Mouse (Mus musculus): ENCODE measurements at regions not wholly inside any gene's neighbourhood (a gene's known extent, or its start where the extent isn't known, plus 50 kb on each side); places are given as distances from the start of the nearest gene placed in this dataset.

- Histone ChIP-seq H3K4me3 (replicated peaks; ENCODE audit: low read length) (no peak overlapping the region), H3K9ac (replicated peaks; ENCODE audit: low read depth, low read length) (no peak overlapping the region), H3K4me2 (ENCODE audit: low read length) (no peak overlapping the region), H3K9me3 (ENCODE audit: control insufficient read depth, low read length) (no peaks in the 10 kb centered on the region), H3K27me3 (replicated peaks; ENCODE audit: control insufficient read depth, insufficient read depth, low read length) (no peaks in the 10 kb centered on the region), H3K36me3 (ENCODE audit: control insufficient read depth, insufficient read depth) (no peaks in the 10 kb centered on the region), H3K4me1 (replicated peaks; ENCODE audit: control insufficient read depth, insufficient read depth, low read length) (peaks cover 7% of the 10 kb centered on the region), H3K27ac (ENCODE audit: low read length) (no peak overlapping the region)
- 82% methylated on average over 5 of the region's 5 CpGs for WGBS
- ATAC-seq: no peak
Measured at GRCm38 (mm10) chr9:35351576-35351975, 69.4 kb upstream of the Cdon start.

DNA sequence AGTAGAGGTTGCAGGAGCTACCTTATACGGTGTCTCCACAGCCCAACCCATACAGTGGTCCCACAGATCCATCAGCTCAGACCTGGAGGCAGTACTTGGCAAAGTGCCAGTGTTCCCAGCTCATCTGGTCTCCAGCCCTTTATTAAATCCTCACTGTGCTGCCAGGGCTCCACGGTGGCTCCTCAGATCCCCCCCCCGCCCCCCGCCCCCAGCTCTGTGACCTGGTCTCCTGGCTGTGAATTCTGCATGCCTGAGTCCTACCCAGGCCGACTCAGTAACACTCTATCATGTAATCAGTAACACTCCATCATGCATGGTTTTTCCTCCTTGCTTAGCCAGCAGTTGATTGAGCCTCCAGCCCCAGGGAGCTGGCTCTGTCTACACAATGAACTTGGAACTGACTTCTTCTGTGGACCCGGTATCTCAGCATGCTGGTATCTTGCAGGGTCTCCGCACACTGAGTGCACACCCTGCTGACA lies 66.2 kb upstream of the Cdon start:
- Histone ChIP-seq H3K36me3 (ENCODE audit: control insufficient read depth, insufficient read depth) (no peaks in the 10 kb centered on the region), H3K9me3 (ENCODE audit: control insufficient read depth, low read length) (no peaks in the 10 kb centered on the region), H3K9ac (replicated peaks; ENCODE audit: low read depth, low read length) (no peak overlapping the region), H3K27me3 (replicated peaks; ENCODE audit: control insufficient read depth, insufficient read depth, low read length) (no peaks in the 10 kb centered on the region), H3K4me2 (ENCODE audit: low read length) (no peak overlapping the region), H3K27ac (ENCODE audit: low read length) (no peak overlapping the region), H3K4me3 (replicated peaks; ENCODE audit: low read length) (no peak overlapping the region), H3K4me1 (replicated peaks; ENCODE audit: control insufficient read depth, insufficient read depth, low read length) (peaks cover 11% of the 10 kb centered on the region)
- 42% methylated on average over 7 of the region's 7 CpGs for WGBS
- ATAC-seq: peak; percentile 72; the same call in 1 of the 2 replicates

DNA sequence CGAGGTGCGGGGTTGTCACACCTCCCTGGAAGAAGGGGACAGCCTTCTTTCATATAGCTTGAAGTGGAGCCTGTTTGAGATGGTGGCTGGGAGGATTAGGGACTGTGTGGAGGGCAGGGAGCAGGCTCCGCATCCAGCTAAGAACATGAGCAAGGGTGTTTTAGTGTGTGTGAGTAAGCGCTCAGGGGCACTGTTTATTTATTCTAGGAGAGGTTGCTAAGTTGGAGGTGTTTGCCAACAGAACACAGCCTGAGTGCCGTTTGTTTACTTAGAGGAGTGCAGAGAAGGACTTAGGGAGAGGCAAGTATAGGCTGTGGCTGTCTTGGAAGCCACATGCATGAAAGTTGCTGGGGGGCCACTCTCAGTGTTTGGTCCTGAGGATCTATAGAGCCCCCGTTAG lies 61.2 kb upstream of the Cdon start:
- Histone ChIP-seq H3K36me3 (ENCODE audit: control insufficient read depth, insufficient read depth) (no peaks in the 10 kb centered on the region), H3K4me3 (replicated peaks; ENCODE audit: low read length) (no peak overlapping the region), H3K9me3 (ENCODE audit: control insufficient read depth, low read length) (no peaks in the 10 kb centered on the region), H3K27me3 (replicated peaks; ENCODE audit: control insufficient read depth, insufficient read depth, low read length) (no peaks in the 10 kb centered on the region), H3K9ac (replicated peaks; ENCODE audit: low read depth, low read length) (no peak overlapping the region), H3K4me1 (replicated peaks; ENCODE audit: control insufficient read depth, insufficient read depth, low read length) (peaks cover 55% of the 10 kb centered on the region), H3K4me2 (ENCODE audit: low read length) (no peak overlapping the region), H3K27ac (ENCODE audit: low read length) (peak overlapping the region; percentile 56)
- ATAC-seq: no peak
- WGBS: 49% methylated on average over 6 of the region's 6 CpGs

DNA sequence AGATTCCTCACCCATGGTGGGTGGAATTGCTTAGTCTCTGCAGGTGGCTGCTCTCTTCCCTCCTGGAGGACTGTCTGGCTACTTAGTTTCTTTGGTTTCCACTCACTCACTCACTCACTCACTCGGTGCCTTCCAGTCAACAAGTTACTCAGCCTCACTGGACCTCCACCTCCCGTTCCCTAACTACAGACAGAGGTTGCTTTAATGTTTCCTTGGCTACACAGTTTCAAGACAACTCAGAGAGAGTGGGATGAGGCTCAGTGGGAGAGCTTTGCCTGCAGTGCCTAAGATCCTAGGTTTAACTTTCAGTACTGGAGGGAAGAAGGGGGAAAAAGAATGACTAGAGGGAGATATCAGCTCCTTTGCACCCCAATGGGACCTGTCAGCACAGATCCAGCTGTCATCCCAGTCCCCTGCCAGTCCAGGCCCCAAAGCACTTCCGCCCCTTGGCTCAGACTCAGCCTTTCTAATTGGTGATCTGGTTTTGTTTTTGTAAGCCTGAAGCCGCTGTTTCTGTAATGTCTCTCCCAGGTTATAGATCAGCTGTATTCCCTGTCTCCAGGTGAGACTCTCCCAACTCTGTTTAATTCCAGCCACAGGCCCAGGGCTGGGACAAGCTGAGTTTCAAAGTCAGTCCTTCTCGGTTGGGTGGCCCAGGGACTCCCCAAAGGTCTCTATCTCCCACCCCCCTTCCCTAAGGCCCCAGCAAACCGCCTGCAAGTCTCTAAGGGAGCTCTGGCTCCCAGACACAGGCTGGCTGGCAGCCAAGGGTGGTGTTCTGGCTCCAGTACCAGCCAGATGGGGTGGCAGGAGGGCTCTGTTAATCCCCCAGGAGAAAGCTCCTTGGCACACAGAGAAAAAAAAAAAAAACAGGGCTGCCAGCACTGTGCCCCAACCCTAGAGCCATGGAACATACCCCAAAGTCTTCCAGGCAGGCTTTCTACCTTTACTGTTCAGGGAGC lies 60.5 kb upstream of the Cdon start:
- H3K36me3 ChIP-seq (ENCODE audit: control insufficient read depth, insufficient read depth): no peaks in the 10 kb centered on the region
- ATAC-seq: peak; percentile 89
- no peaks in the 10 kb centered on the region for H3K9me3 ChIP-seq (ENCODE audit: control insufficient read depth, low read length)
- no peak overlapping the region for H3K4me3 ChIP-seq (replicated peaks; ENCODE audit: low read length)
- H3K27ac ChIP-seq (ENCODE audit: low read length): peak overlapping the region; percentile 75
- WGBS: 13% methylated on average over 6 of the region's 6 CpGs
- H3K9ac ChIP-seq (replicated peaks; ENCODE audit: low read depth, low read length): 0 out of 2 replicates have a peak overlapping the region, but pooled peaks have one; percentile 0
- no peaks in the 10 kb centered on the region for H3K27me3 ChIP-seq (replicated peaks; ENCODE audit: control insufficient read depth, insufficient read depth, low read length)
- peaks cover 51% of the 10 kb centered on the region for H3K4me1 ChIP-seq (replicated peaks; ENCODE audit: control insufficient read depth, insufficient read depth, low read length)
- peak overlapping the region; percentile 4 for H3K4me2 ChIP-seq (ENCODE audit: low read length)

DNA sequence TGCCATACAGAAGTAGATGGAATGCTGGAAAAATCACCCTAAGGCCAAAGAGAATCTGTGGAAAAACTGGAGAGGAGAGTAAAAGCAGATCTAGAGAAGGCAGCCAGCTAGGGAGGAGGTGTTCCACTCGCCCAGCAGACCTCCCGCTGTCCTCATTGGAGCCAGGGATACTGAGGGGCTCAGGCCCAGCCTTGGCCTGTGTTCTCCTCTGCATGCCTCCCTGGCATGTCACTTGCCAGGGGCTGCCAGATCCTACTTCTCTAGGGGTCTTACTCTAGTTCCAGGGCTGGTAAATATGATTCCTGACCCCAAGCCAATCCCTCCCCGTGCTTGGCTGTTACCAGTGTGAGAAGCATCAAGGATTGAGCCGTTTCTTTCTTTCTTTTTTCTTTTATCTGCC lies 59.5 kb upstream of the Cdon start:
- Histone ChIP-seq H3K9me3 (ENCODE audit: control insufficient read depth, low read length) (no peaks in the 10 kb centered on the region), H3K9ac (replicated peaks; ENCODE audit: low read depth, low read length) (no peak overlapping the region), H3K36me3 (ENCODE audit: control insufficient read depth, insufficient read depth) (no peaks in the 10 kb centered on the region), H3K4me1 (replicated peaks; ENCODE audit: control insufficient read depth, insufficient read depth, low read length) (peaks cover 51% of the 10 kb centered on the region), H3K4me3 (replicated peaks; ENCODE audit: low read length) (no peak overlapping the region), H3K4me2 (ENCODE audit: low read length) (no peak overlapping the region), H3K27me3 (replicated peaks; ENCODE audit: control insufficient read depth, insufficient read depth, low read length) (no peaks in the 10 kb centered on the region), H3K27ac (ENCODE audit: low read length) (peak overlapping the region; percentile 75)
- ATAC-seq: peak; percentile 39
- WGBS: 36% methylated on average over 4 of the region's 4 CpGs

GRCm38 (mm10) chr9:35362276-35362675 lies 58.7 kb upstream of the Cdon start:
- 55% methylated on average over 7 of the region's 7 CpGs for WGBS
- no peak overlapping the region for H3K4me2 ChIP-seq (ENCODE audit: low read length)
- no peak overlapping the region for H3K27ac ChIP-seq (ENCODE audit: low read length)
- no peak overlapping the region for H3K9ac ChIP-seq (replicated peaks; ENCODE audit: low read depth, low read length)
- no peaks in the 10 kb centered on the region for H3K27me3 ChIP-seq (replicated peaks; ENCODE audit: control insufficient read depth, insufficient read depth, low read length)
- no peaks in the 10 kb centered on the region for H3K9me3 ChIP-seq (ENCODE audit: control insufficient read depth, low read length)
- ATAC-seq: no peak
- H3K36me3 ChIP-seq (ENCODE audit: control insufficient read depth, insufficient read depth): no peaks in the 10 kb centered on the region
- no peak overlapping the region for H3K4me3 ChIP-seq (replicated peaks; ENCODE audit: low read length)
- H3K4me1 ChIP-seq (replicated peaks; ENCODE audit: control insufficient read depth, insufficient read depth, low read length): peaks cover 51% of the 10 kb centered on the region

DNA sequence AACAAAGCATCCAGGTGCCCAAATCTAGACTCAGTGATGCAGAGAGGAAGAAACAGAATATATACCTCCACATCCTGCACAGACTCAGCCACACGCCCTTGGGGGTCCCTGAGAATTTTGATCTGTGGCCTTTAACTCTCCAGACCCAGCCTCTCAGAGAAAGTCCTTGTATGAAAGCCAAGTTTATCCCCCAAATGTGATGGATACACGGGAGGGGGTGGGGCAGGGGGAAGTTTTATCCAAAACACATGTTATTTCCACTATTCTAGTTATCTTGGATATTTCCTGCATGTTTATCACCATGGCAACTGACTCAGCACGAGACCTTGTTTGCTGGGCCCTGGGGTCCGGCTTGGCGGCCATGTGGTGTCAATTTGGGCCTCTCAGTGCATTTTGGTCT lies 57.8 kb upstream of the Cdon start:
- 63% methylated on average over 5 of the region's 5 CpGs for WGBS
- no peak overlapping the region for H3K4me2 ChIP-seq (ENCODE audit: low read length)
- H3K27me3 ChIP-seq (replicated peaks; ENCODE audit: control insufficient read depth, insufficient read depth, low read length): no peaks in the 10 kb centered on the region
- no peaks in the 10 kb centered on the region for H3K9me3 ChIP-seq (ENCODE audit: control insufficient read depth, low read length)
- no peak overlapping the region for H3K9ac ChIP-seq (replicated peaks; ENCODE audit: low read depth, low read length)
- H3K4me1 ChIP-seq (replicated peaks; ENCODE audit: control insufficient read depth, insufficient read depth, low read length): peaks cover 51% of the 10 kb centered on the region
- ATAC-seq: no peak
- H3K36me3 ChIP-seq (ENCODE audit: control insufficient read depth, insufficient read depth): no peaks in the 10 kb centered on the region
- H3K27ac ChIP-seq (ENCODE audit: low read length): no peak overlapping the region
- H3K4me3 ChIP-seq (replicated peaks; ENCODE audit: low read length): no peak overlapping the region

- Histone ChIP-seq H3K4me1 (replicated peaks; ENCODE audit: control insufficient read depth, insufficient read depth, low read length) (peaks cover 51% of the 10 kb centered on the region), H3K4me3 (replicated peaks; ENCODE audit: low read length) (no peak overlapping the region), H3K36me3 (ENCODE audit: control insufficient read depth, insufficient read depth) (no peaks in the 10 kb centered on the region), H3K27ac (ENCODE audit: low read length) (0 out of 2 replicates have a peak overlapping the region, but pooled peaks have one; percentile 22), H3K9me3 (ENCODE audit: control insufficient read depth, low read length) (no peaks in the 10 kb centered on the region), H3K27me3 (replicated peaks; ENCODE audit: control insufficient read depth, insufficient read depth, low read length) (no peaks in the 10 kb centered on the region), H3K4me2 (ENCODE audit: low read length) (no peak overlapping the region), H3K9ac (replicated peaks; ENCODE audit: low read depth, low read length) (no peak overlapping the region)
- ATAC-seq: peak; percentile 51
- 41% methylated on average over 4 of the region's 4 CpGs for WGBS
Measured at GRCm38 (mm10) chr9:35363936-35364335, 57.0 kb upstream of the Cdon start.

GRCm38 (mm10) chr9:35365975-35366374 lies 55.0 kb upstream of the Cdon start:
- Histone ChIP-seq H3K4me2 (ENCODE audit: low read length) (no peak overlapping the region), H3K4me1 (replicated peaks; ENCODE audit: control insufficient read depth, insufficient read depth, low read length) (peaks cover 34% of the 10 kb centered on the region), H3K27me3 (replicated peaks; ENCODE audit: control insufficient read depth, insufficient read depth, low read length) (no peaks in the 10 kb centered on the region), H3K9ac (replicated peaks; ENCODE audit: low read depth, low read length) (no peak overlapping the region), H3K36me3 (ENCODE audit: control insufficient read depth, insufficient read depth) (no peaks in the 10 kb centered on the region), H3K27ac (ENCODE audit: low read length) (no peak overlapping the region), H3K4me3 (replicated peaks; ENCODE audit: low read length) (no peak overlapping the region), H3K9me3 (ENCODE audit: control insufficient read depth, low read length) (no peaks in the 10 kb centered on the region)
- no peak for ATAC-seq
- WGBS: 93% methylated on average over 5 of the region's 5 CpGs
